Mouse (Mus musculus) sigmoid colon, adult 10 weeks (tissue): Measurements from ENCODE around the gene Tnpo2. TPM values are rescaled to one million over a fixed set of nuclear protein-coding genes. Genes with fewer than 3 reads are reported as not detected.

Experiments used
- polyA plus RNA-seq: library from polyadenylated mRNA; stranded (reverse); fragments of 350-450 nt; fragmentation: Illumina TruSeq; extraction: RNeasy Lipid Tissue Mini Kit (QIAGEN cat#74804); gene quantifications from one replicate; pipeline ENCODE4 v1.2.3, GENCODE M21; 2014; ENCODE audit warnings: low read depth, low replicate concordance

The Tnpo2 gene
- polyA plus RNA-seq = 12.3 TPM

GRCm38 (mm10) chr8:85036718-85037365 is at the start of gene Tnpo2:
Gene Tnpo2, plus strand, starts transcription at chr8:85036915.

GRCm38 (mm10) chr8:84990349-84990748 is 46.4 kb upstream of the Tnpo2 start, which contains the start of gene Hook2:
Gene Hook2, plus strand, starts transcription at chr8:84990603.

GRCm38 (mm10) chr8:85014431-85014830 is 22.3 kb upstream of the Tnpo2 start, which contains the start of gene Best2:
Gene Best2, minus strand, starts transcription at chr8:85014531.

GRCm38 (mm10) chr8:85025098-85025932 is 11.4 kb upstream of the Tnpo2 start, which contains the start of gene Asna1:
Gene Asna1, minus strand, starts transcription at chr8:85025281.

GRCm38 (mm10) chr8:85026670-85027515 is 9.8 kb upstream of the Tnpo2 start, which contains the start of gene Trir:
Gene Trir, plus strand, starts transcription at chr8:85026823.

GRCm38 (mm10) chr8:85059879-85060616 is 23.3 kb downstream of the Tnpo2 start, which contains the start of gene Fbxw9:
Gene Fbxw9, plus strand, starts transcription at chr8:85060055.

GRCm38 (mm10) chr8:85067982-85068381 is 31.3 kb downstream of the Tnpo2 start, which contains the start of gene Gm5741:
Gene Gm5741, minus strand, starts transcription at chr8:85067982.

GRCm38 (mm10) chr8:85071514-85072281 is 35.0 kb downstream of the Tnpo2 start, which contains the start of gene Dhps:
Gene Dhps, plus strand, starts transcription at chr8:85071757.

GRCm38 (mm10) chr8:85080532-85081215 is 44.0 kb downstream of the Tnpo2 start, which contains the start of gene Wdr83os:
Gene Wdr83os, plus strand, starts transcription at chr8:85080740.

GRCm38 (mm10) chr8:85081216-85081555 is 44.5 kb downstream of the Tnpo2 start, which contains the start of gene Wdr83:
Gene Wdr83, minus strand, starts transcription at chr8:85081306.

GRCm38 (mm10) chr8:85083108-85083813 is 46.5 kb downstream of the Tnpo2 start, which contains the start of gene Man2b1:
Gene Man2b1, plus strand, starts transcription at chr8:85083270.

Other genes starting within 250 kb of the Tnpo2 start
- gene Nfix, start 236.6 kb upstream of the Tnpo2 start, polyA plus RNA-seq = 19.0 TPM
- 1.5 TPM for gene Dand5, start 214.1 kb upstream of the Tnpo2 start, polyA plus RNA-seq
- gene Gadd45gip1, start 205.4 kb upstream of the Tnpo2 start, polyA plus RNA-seq = 0.66 TPM
- gene Rad23a, start 196.2 kb upstream of the Tnpo2 start, polyA plus RNA-seq = 3.5 TPM
- 491 TPM for gene Calr, start 190.0 kb upstream of the Tnpo2 start, polyA plus RNA-seq
- gene Farsa, start 179.9 kb upstream of the Tnpo2 start, polyA plus RNA-seq = 4.9 TPM
- 9.3 TPM for gene Syce2, start 164.8 kb upstream of the Tnpo2 start, polyA plus RNA-seq
- gene Gcdh, start 143.0 kb upstream of the Tnpo2 start, polyA plus RNA-seq = 36.1 TPM
- 0.38 TPM for gene Klf1, start 135.0 kb upstream of the Tnpo2 start, polyA plus RNA-seq
- gene Dnase2a, start 128.4 kb upstream of the Tnpo2 start, polyA plus RNA-seq = 11.0 TPM
- gene Mast1, start 99.6 kb upstream of the Tnpo2 start, polyA plus RNA-seq = not detected
- not detected for gene Rtbdn, start 89.9 kb upstream of the Tnpo2 start, polyA plus RNA-seq
- gene Gm49661, start 67.5 kb upstream of the Tnpo2 start, polyA plus RNA-seq = not detected
- 27.1 TPM for gene Prdx2, start 67.3 kb upstream of the Tnpo2 start, polyA plus RNA-seq
- 2.4 TPM for gene Rnaseh2a, start 67.1 kb upstream of the Tnpo2 start, polyA plus RNA-seq
- 1.7 TPM for gene Junb, start 58.2 kb upstream of the Tnpo2 start, polyA plus RNA-seq
- 26.9 TPM for gene Hook2, start 46.3 kb upstream of the Tnpo2 start, polyA plus RNA-seq
- gene Best2, start 22.4 kb upstream of the Tnpo2 start, polyA plus RNA-seq = 3.1 TPM
- 11.1 TPM for gene Asna1, start 11.6 kb upstream of the Tnpo2 start, polyA plus RNA-seq
- gene Trir, start 10.1 kb upstream of the Tnpo2 start, polyA plus RNA-seq = 13.3 TPM
- 2.6 TPM for gene Fbxw9, start 23.1 kb downstream of the Tnpo2 start, polyA plus RNA-seq
- not detected for gene Gm5741, start 31.1 kb downstream of the Tnpo2 start, polyA plus RNA-seq
- gene Dhps, start 34.8 kb downstream of the Tnpo2 start, polyA plus RNA-seq = 23.2 TPM
- 5.8 TPM for gene Wdr83os, start 43.8 kb downstream of the Tnpo2 start, polyA plus RNA-seq
- 2.8 TPM for gene Wdr83, start 44.4 kb downstream of the Tnpo2 start, polyA plus RNA-seq
- 9.3 TPM for gene Man2b1, start 46.4 kb downstream of the Tnpo2 start, polyA plus RNA-seq
- 6.6 TPM for gene Zfp791, start 86.2 kb downstream of the Tnpo2 start, polyA plus RNA-seq
- gene Cks1brt, start 115.0 kb downstream of the Tnpo2 start, polyA plus RNA-seq = not detected
- gene Olfr371, start 189.1 kb downstream of the Tnpo2 start, polyA plus RNA-seq = not detected